Mouse (Mus musculus): ENCODE data around the gene Slc10a1.

The Slc10a1 gene

GRCm38 (mm10) chr12:80927518-80927917, 41.0 kb downstream of the Slc10a1 start:
- DNase-seq, result no peak

- no peak for DNase-seq
Observed at GRCm38 (mm10) chr12:80926550-80926949, 42.0 kb downstream of the Slc10a1 start.

- DNase-seq, result no peak
Observed at GRCm38 (mm10) chr12:80925919-80926318, 42.6 kb downstream of the Slc10a1 start.

- DNase-seq, result no peak
Observed at GRCm38 (mm10) chr12:80924205-80924604, 44.3 kb downstream of the Slc10a1 start.

- DNase-seq, result no peak
Observed at GRCm38 (mm10) chr12:80923602-80924001, 44.9 kb downstream of the Slc10a1 start.

- no peak for DNase-seq
Observed at GRCm38 (mm10) chr12:80922869-80923268, 45.6 kb downstream of the Slc10a1 start.

- DNase-seq, result no peak
Observed at GRCm38 (mm10) chr12:80921301-80921700, 47.2 kb downstream of the Slc10a1 start.

- DNase-seq, result peak; percentile 68 to 71
Observed at GRCm38 (mm10) chr12:80917764-80918163, 50.7 kb downstream of the Slc10a1 start.

- DNase-seq, result no peak
Observed at GRCm38 (mm10) chr12:80909631-80910030, 58.9 kb downstream of the Slc10a1 start.

All from B cell, adult 2 months (primary cell).